In genomic region chr10:80755291-80756015, GRCm38 (mm10) we compare ENCODE assay signal across 8 mouse cellular contexts. TPM values are rescaled to one million over a fixed set of nuclear protein-coding genes. Genes with fewer than 3 reads are reported as not detected.
DNase-seq lines count a peak whose midpoint lies in the region; ATAC-seq and TF ChIP-seq lines count a peak whose summit lies in the region.

No protein-coding gene starts in this region.

- no peaks in the 10 kb centered on the region for H3K9me3 ChIP-seq in lung, embryonic 14.5 days (ENCODE audit: low read depth, low read length)
- no peaks in the 10 kb centered on the region for H3K9me3 ChIP-seq in erythroblast, embryonic 14.5 days (ENCODE audit: control insufficient read depth, low read length)
- H3K9me3 ChIP-seq in limb, embryonic 11.5 days (ENCODE audit: control insufficient read depth, low read length): no peaks in the 10 kb centered on the region
- H3K9me3 ChIP-seq in neural tube, embryonic 14.5 days (ENCODE audit: control insufficient read depth, low read length): no peaks in the 10 kb centered on the region

- peak overlapping the region; percentile 92 for H3K9ac ChIP-seq in lung, embryonic 14.5 days
- peak overlapping the region; percentile 98 for H3K9ac ChIP-seq in limb, embryonic 11.5 days (ENCODE audit: low read length)
- peak overlapping the region; percentile 97 for H3K9ac ChIP-seq in neural tube, embryonic 14.5 days (replicated peaks; ENCODE audit: low read depth, low read length)

- WGBS in lung, embryonic 14.5 days: under 1% methylated on average over 60 of the region's 75 CpGs
- 1% methylated on average over 49 of the region's 75 CpGs for WGBS in limb, embryonic 11.5 days
- WGBS in neural tube, embryonic 14.5 days: under 1% methylated on average over 70 of the region's 75 CpGs

- ATAC-seq in lung, embryonic 14.5 days (ENCODE audit: insufficient read depth): no peak
- ATAC-seq in limb, embryonic 11.5 days (ENCODE audit: insufficient number of reproducible peaks, low FRiP score, low TSS enrichment, low read depth): no peak
- peak; percentile 4; the same call in 1 of the 2 replicates for ATAC-seq in neural tube, embryonic 14.5 days (ENCODE audit: low read depth)

- peak overlapping the region; percentile 99 for H3K4me2 ChIP-seq in lung, embryonic 14.5 days
- peak overlapping the region; percentile 96 for H3K4me2 ChIP-seq in limb, embryonic 11.5 days (ENCODE audit: low read depth, severe bottlenecking)
- H3K4me2 ChIP-seq in neural tube, embryonic 14.5 days (ENCODE audit: low read depth, low read length): peak overlapping the region; percentile 89

- peak overlapping the region; percentile 86 for H3K27ac ChIP-seq in lung, embryonic 14.5 days (ENCODE audit: low read depth)
- peak overlapping the region; percentile 70; the same call in 1 of the 2 replicates for H3K27ac ChIP-seq in limb, embryonic 11.5 days (replicated peaks; ENCODE audit: low read depth, low read length)
- H3K27ac ChIP-seq in neural tube, embryonic 14.5 days (ENCODE audit: low read depth, low read length): peak overlapping the region; percentile 89

- H3K4me1 ChIP-seq in lung, embryonic 14.5 days (ENCODE audit: insufficient read depth): peaks cover 20% of the 10 kb centered on the region
- H3K4me1 ChIP-seq in erythroblast, embryonic 14.5 days (ENCODE audit: control insufficient read depth): peaks cover 83% of the 10 kb centered on the region
- peaks cover 28% of the 10 kb centered on the region for H3K4me1 ChIP-seq in limb, embryonic 11.5 days (ENCODE audit: control insufficient read depth, insufficient read depth, low read length)
- H3K4me1 ChIP-seq in neural tube, embryonic 14.5 days (ENCODE audit: control insufficient read depth, insufficient read depth, low read length): peaks cover 27% of the 10 kb centered on the region

- no peaks in the 10 kb centered on the region for H3K27me3 ChIP-seq in lung, embryonic 14.5 days (ENCODE audit: insufficient read depth, low read length)
- H3K27me3 ChIP-seq in erythroblast, embryonic 14.5 days (ENCODE audit: control insufficient read depth): no peaks in the 10 kb centered on the region
- H3K27me3 ChIP-seq in limb, embryonic 11.5 days (ENCODE audit: control insufficient read depth, insufficient read depth, low read length): no peaks in the 10 kb centered on the region
- no peaks in the 10 kb centered on the region for H3K27me3 ChIP-seq in neural tube, embryonic 14.5 days (ENCODE audit: control insufficient read depth, insufficient read depth, low read length)

- H3K36me3 ChIP-seq in lung, embryonic 14.5 days (ENCODE audit: insufficient read depth): no peaks in the 10 kb centered on the region
- peaks cover 40% of the 10 kb centered on the region for H3K36me3 ChIP-seq in erythroblast, embryonic 14.5 days (ENCODE audit: control insufficient read depth)
- no peaks in the 10 kb centered on the region for H3K36me3 ChIP-seq in limb, embryonic 11.5 days (ENCODE audit: control insufficient read depth, insufficient read depth, low read length)
- H3K36me3 ChIP-seq in neural tube, embryonic 14.5 days (ENCODE audit: control insufficient read depth, insufficient read depth, low read length): no peaks in the 10 kb centered on the region

- no peak for TF ChIP-seq CTCF in lung, embryonic 14.5 days (IDR thresholded peaks at IDR 0.05; ENCODE audit: low read depth)

- peak overlapping the region; percentile 98 for H3K4me3 ChIP-seq in lung, embryonic 14.5 days (ENCODE audit: low read depth, low read length)
- peak overlapping the region; percentile 100 for H3K4me3 ChIP-seq in erythroblast, embryonic 14.5 days (replicated peaks)
- peak overlapping the region; percentile 97 for H3K4me3 ChIP-seq in limb, embryonic 11.5 days (ENCODE audit: low read depth, low read length)
- H3K4me3 ChIP-seq in neural tube, embryonic 14.5 days (ENCODE audit: low read depth, low read length): peak overlapping the region; percentile 95

- intact Hi-C loops in left cerebral cortex, postnatal 25 days (cut with DNase I): loop anchor here (2.0 to 5.0 kb wide), 2 partner anchors 43 to 242 kb away; partner anchors contain the start of genes Plekhj1 and Sf3a2

- DNase-seq in lung, embryonic 14.5 days: no peak
- DNase-seq in lung, postnatal 25 days (ENCODE audit: low spot score): no peak
- no peak for DNase-seq in limb, embryonic 11.5 days (ENCODE audit: low spot score)
- no peak for DNase-seq in left cerebral cortex, postnatal 25 days (ENCODE audit: low spot score in 2 of 2)
- no peak for DNase-seq in kidney, postnatal 14 days
- DNase-seq in urinary bladder, postnatal 14 days (ENCODE audit: low spot score): no peak

RNA-seq across cellular contexts. Expression of gene Dot1l, which starts 0.4 kb away (rescaled TPM):
- 26.9 and 29.1 TPM in 2 replicates for polyA plus RNA-seq in lung, embryonic 14.5 days (2014; fragmentation: Nextera tagmentation; extraction: Ambion mirVana)
- 8.8 and 9.8 TPM in 2 replicates for polyA plus RNA-seq in erythroblast, embryonic 14.5 days (2012)
- 23.0 and 27.8 TPM in 2 replicates for polyA plus RNA-seq in limb, embryonic 11.5 days (2014; fragmentation: Nextera tagmentation; extraction: Ambion mirVana)
- polyA plus RNA-seq in neural tube, embryonic 14.5 days (2014; fragmentation: Nextera tagmentation; extraction: Ambion mirVana): 23.6 and 27.3 TPM in 2 replicates
- total RNA-seq in left cerebral cortex, postnatal 25 days (2021): 10 to 100 TPM; 46.5 to 56.0 TPM

RNA-seq across cellular contexts. Expression of gene Ap3d1, which starts 13.4 kb away (rescaled TPM):
- polyA plus RNA-seq in lung, embryonic 14.5 days (2014; fragmentation: Nextera tagmentation; extraction: Ambion mirVana): 62.0 and 69.6 TPM in 2 replicates
- 2.5 and 2.6 TPM in 2 replicates for polyA plus RNA-seq in erythroblast, embryonic 14.5 days (2012)
- polyA plus RNA-seq in limb, embryonic 11.5 days (2014; fragmentation: Nextera tagmentation; extraction: Ambion mirVana): 67.8 and 68.5 TPM in 2 replicates
- 109 and 125 TPM in 2 replicates for polyA plus RNA-seq in neural tube, embryonic 14.5 days (2014; fragmentation: Nextera tagmentation; extraction: Ambion mirVana)
- 100 to 1,000 TPM; 142 to 145 TPM for total RNA-seq in left cerebral cortex, postnatal 25 days (2021)

RNA-seq across cellular contexts. Expression of gene Sf3a2, which starts 42.5 kb away (rescaled TPM):
- polyA plus RNA-seq in lung, embryonic 14.5 days (2014; fragmentation: Nextera tagmentation; extraction: Ambion mirVana): 97.2 and 98.4 TPM in 2 replicates
- polyA plus RNA-seq in erythroblast, embryonic 14.5 days (2012): 68.4 and 69.3 TPM in 2 replicates
- 122 and 130 TPM in 2 replicates for polyA plus RNA-seq in limb, embryonic 11.5 days (2014; fragmentation: Nextera tagmentation; extraction: Ambion mirVana)
- polyA plus RNA-seq in neural tube, embryonic 14.5 days (2014; fragmentation: Nextera tagmentation; extraction: Ambion mirVana): 63.3 and 66.8 TPM in 2 replicates
- total RNA-seq in left cerebral cortex, postnatal 25 days (2021): 10 to 100 TPM; 43.9 to 50.3 TPM

RNA-seq across cellular contexts. Expression of gene Plekhj1, which starts 43.0 kb away (rescaled TPM):
- 113 and 121 TPM in 2 replicates for polyA plus RNA-seq in lung, embryonic 14.5 days (2014; fragmentation: Nextera tagmentation; extraction: Ambion mirVana)
- polyA plus RNA-seq in erythroblast, embryonic 14.5 days (2012): 32.7 and 39.3 TPM in 2 replicates
- polyA plus RNA-seq in limb, embryonic 11.5 days (2014; fragmentation: Nextera tagmentation; extraction: Ambion mirVana): 141 and 145 TPM in 2 replicates
- polyA plus RNA-seq in neural tube, embryonic 14.5 days (2014; fragmentation: Nextera tagmentation; extraction: Ambion mirVana): 126 and 127 TPM in 2 replicates
- total RNA-seq in left cerebral cortex, postnatal 25 days (2021): 10 to 100 TPM; 57.5 to 62.4 TPM

RNA-seq across cellular contexts. Expression of gene Amh, which starts 49.6 kb away (rescaled TPM):
- polyA plus RNA-seq in lung, embryonic 14.5 days (2014; fragmentation: Nextera tagmentation; extraction: Ambion mirVana): 0.11 and 0.14 TPM in 2 replicates
- 0.33 and 0.43 TPM in 2 replicates for polyA plus RNA-seq in erythroblast, embryonic 14.5 days (2012)
- polyA plus RNA-seq in limb, embryonic 11.5 days (2014; fragmentation: Nextera tagmentation; extraction: Ambion mirVana): not detected in 2 replicates
- 0.15 and 0.16 TPM in 2 replicates for polyA plus RNA-seq in neural tube, embryonic 14.5 days (2014; fragmentation: Nextera tagmentation; extraction: Ambion mirVana)
- total RNA-seq in left cerebral cortex, postnatal 25 days (2021): 1 to 10 TPM; 1.6 to 2.7 TPM

Comparison
In these comparisons a context has a peak if more than half of its experiments do, and no peak if none do; other contexts are left out.
1. RNA of gene Ap3d1, which starts 13.4 kb away (polyA plus RNA-seq): 109 to 125 TPM in neural tube, embryonic 14.5 days, 62.0 to 69.6 TPM in lung, embryonic 14.5 days and 67.8 to 68.5 TPM in limb, embryonic 11.5 days; 2.5 to 2.6 TPM in erythroblast, embryonic 14.5 days; every median in the first group is over 10 times any median in the second.
2. Peak in every context shown above with its lines, with median percentiles within 50 percentile points of each other: H3K27ac ChIP-seq, H3K4me2 ChIP-seq, H3K4me3 ChIP-seq and H3K9ac ChIP-seq.